Mouse (Mus musculus): Measurements from ENCODE around the gene Kcnh1.
A peak's percentile ranks its signal among the peaks of the same experiment; 100 is the strongest.

The Kcnh1 gene

GRCm38 (mm10) chr1:192268878-192269277 is 78.3 kb downstream of the Kcnh1 start:
- no peak for DNase-seq (ENCODE audit: low spot score)

- DNase-seq (ENCODE audit: low spot score), result no peak
Observed at GRCm38 (mm10) chr1:192269911-192270310, 79.3 kb downstream of the Kcnh1 start.

- DNase-seq (ENCODE audit: low spot score), result no peak
Observed at GRCm38 (mm10) chr1:192277801-192278385, 87.3 kb downstream of the Kcnh1 start.

GRCm38 (mm10) chr1:192284340-192284739 is 93.8 kb downstream of the Kcnh1 start:
- DNase-seq (ENCODE audit: low spot score), result no peak

GRCm38 (mm10) chr1:192284950-192285349 is 94.4 kb downstream of the Kcnh1 start:
- DNase-seq (ENCODE audit: low spot score), result no peak

- DNase-seq (ENCODE audit: low spot score), result no peak
Observed at GRCm38 (mm10) chr1:192288456-192288855, 97.9 kb downstream of the Kcnh1 start.

- no peak for DNase-seq (ENCODE audit: low spot score)
Observed at GRCm38 (mm10) chr1:192291286-192291685, 100.7 kb downstream of the Kcnh1 start.

- peak; percentile 77 for DNase-seq (ENCODE audit: low spot score)
Observed at GRCm38 (mm10) chr1:192293391-192293790, 102.8 kb downstream of the Kcnh1 start.

- DNase-seq (ENCODE audit: low spot score), result no peak
Observed at GRCm38 (mm10) chr1:192293921-192294320, 103.3 kb downstream of the Kcnh1 start.

- DNase-seq (ENCODE audit: low spot score), result no peak
Observed at GRCm38 (mm10) chr1:192295243-192295860, 104.8 kb downstream of the Kcnh1 start.

- DNase-seq (ENCODE audit: low spot score), result no peak
Observed at GRCm38 (mm10) chr1:192295902-192296301, 105.3 kb downstream of the Kcnh1 start.

GRCm38 (mm10) chr1:192297481-192298128 is 107.0 kb downstream of the Kcnh1 start:
- no peak for DNase-seq (ENCODE audit: low spot score)

- DNase-seq (ENCODE audit: low spot score), result no peak
Observed at GRCm38 (mm10) chr1:192300417-192300816, 109.8 kb downstream of the Kcnh1 start.

GRCm38 (mm10) chr1:192303615-192304014 is 113.0 kb downstream of the Kcnh1 start:
- no peak for DNase-seq (ENCODE audit: low spot score)

- DNase-seq (ENCODE audit: low spot score), result peak; percentile 70
Observed at GRCm38 (mm10) chr1:192305155-192305554, 114.6 kb downstream of the Kcnh1 start.

- no peak for DNase-seq (ENCODE audit: low spot score)
Observed at GRCm38 (mm10) chr1:192307055-192307454, 116.5 kb downstream of the Kcnh1 start.

- no peak for DNase-seq (ENCODE audit: low spot score)
Observed at GRCm38 (mm10) chr1:192311298-192311697, 120.7 kb downstream of the Kcnh1 start.

- DNase-seq (ENCODE audit: low spot score), result no peak
Observed at GRCm38 (mm10) chr1:192311851-192312438, 121.4 kb downstream of the Kcnh1 start.

- DNase-seq (ENCODE audit: low spot score), result no peak
Observed at GRCm38 (mm10) chr1:192312446-192312845, 121.9 kb downstream of the Kcnh1 start.

- no peak for DNase-seq (ENCODE audit: low spot score)
Observed at GRCm38 (mm10) chr1:192312998-192313397, 122.4 kb downstream of the Kcnh1 start.

GRCm38 (mm10) chr1:192313571-192313972 is 123.0 kb downstream of the Kcnh1 start:
- DNase-seq (ENCODE audit: low spot score), result no peak

GRCm38 (mm10) chr1:192314044-192314443 is 123.5 kb downstream of the Kcnh1 start:
- DNase-seq (ENCODE audit: low spot score), result no peak

Measured in yolk sac, embryonic 10.5 days (tissue).